Mouse (Mus musculus) layer of hippocampus, adult 18-20 months (tissue): ENCODE results near the gene Gm10024. TPM values are rescaled to one million over a fixed set of nuclear protein-coding genes. Genes with fewer than 3 reads are reported as not detected.
"Not testable (repeated sequence)": the region's sequence is repeated elsewhere in the genome, so short reads cannot be mapped to it uniquely, and the experiment has no call there.

ENCODE experiments used
- DNase-seq, 2 experiments: peaks; one replicate each; pipeline ENCODE4 v3.0.0; 2022; ENCODE audit warnings: low spot score in 2 of 2
- long read RNA-seq: library from polyadenylated mRNA; stranded (forward); transcript quantifications from one replicate; pipeline ENCODE4 v2.0.0, GENCODE M21; 2021
- total RNA-seq, 2 experiments: library from RNA; stranded (reverse); gene quantifications; 2 replicates each; pipeline ENCODE4 v1.2.3; 2021

Gm10024 gene
- total RNA-seq: not detected
- long read RNA-seq: 0 reads

- DNase-seq: not testable (repeated sequence)
These were observed at the start of gene Gm10024 for GRCm38 (mm10) chr10:77711157-77711556. Gm10024 (plus strand) TSS chr10:77711457.

- DNase-seq: no peak
These were observed 47.1 kb upstream of the Gm10024 start for GRCm38 (mm10) chr10:77663949-77664665.

- no peak for DNase-seq
These were observed 44.9 kb upstream of the Gm10024 start for GRCm38 (mm10) chr10:77666342-77666741.

GRCm38 (mm10) chr10:77667402-77667801 is 43.9 kb upstream of the Gm10024 start:
- DNase-seq: peak in 1 of 2 experiments; percentile 49

GRCm38 (mm10) chr10:77670710-77671109 is 40.5 kb upstream of the Gm10024 start:
- DNase-seq: no peak

- no peak for DNase-seq
These were observed 39.7 kb upstream of the Gm10024 start for GRCm38 (mm10) chr10:77671519-77671918.

GRCm38 (mm10) chr10:77673765-77674164 is 37.5 kb upstream of the Gm10024 start:
- no peak for DNase-seq

- DNase-seq: no peak
These were observed 33.7 kb upstream of the Gm10024 start for GRCm38 (mm10) chr10:77677562-77677961.

- DNase-seq: peak in 1 of 2 experiments; percentile 31
These were observed 28.3 kb upstream of the Gm10024 start for GRCm38 (mm10) chr10:77682994-77683393.

- no peak for DNase-seq
These were observed 27.1 kb upstream of the Gm10024 start for GRCm38 (mm10) chr10:77684181-77684580.

GRCm38 (mm10) chr10:77685895-77686664 is 25.2 kb upstream of the Gm10024 start, which contains the start of gene Tspear:
Tspear (plus strand) TSS chr10:77686569.
- DNase-seq: no peak

- DNase-seq: no peak
These were observed 24.2 kb upstream of the Gm10024 start for GRCm38 (mm10) chr10:77687021-77687420.

- DNase-seq: not testable (repeated sequence)
These were observed 20.9 kb upstream of the Gm10024 start, which contains the start of gene Gm19402 for GRCm38 (mm10) chr10:77690356-77690807. Gm19402 (minus strand) TSS chr10:77690757.

- no peak for DNase-seq
These were observed 14.1 kb upstream of the Gm10024 start, which contains the start of gene Gm9508 for GRCm38 (mm10) chr10:77697133-77697532. Gm9508 (minus strand) TSS chr10:77697233.

GRCm38 (mm10) chr10:77706326-77706725 is 4.9 kb upstream of the Gm10024 start, which contains the start of gene Gm10272:
Gm10272 (plus strand) TSS chr10:77706626.
- DNase-seq: no peak

GRCm38 (mm10) chr10:77709831-77710230 is 1.4 kb upstream of the Gm10024 start:
- DNase-seq: peak in 1 of 2 experiments; percentile 14

- DNase-seq: no peak
These were observed 2.5 kb downstream of the Gm10024 start for GRCm38 (mm10) chr10:77713734-77714133.

- DNase-seq: no peak
These were observed 4.2 kb downstream of the Gm10024 start, which contains the start of gene Gm10142 for GRCm38 (mm10) chr10:77715507-77715906. Gm10142 (plus strand) TSS chr10:77715807.

- not testable (repeated sequence) for DNase-seq
These were observed 9.0 kb downstream of the Gm10024 start, which contains the start of gene Krtap12-1 for GRCm38 (mm10) chr10:77720299-77720698. Krtap12-1 (plus strand) TSS chr10:77720599.

GRCm38 (mm10) chr10:77724855-77725254 is 13.6 kb downstream of the Gm10024 start:
- DNase-seq: no peak

GRCm38 (mm10) chr10:77726186-77726585 is 14.9 kb downstream of the Gm10024 start, which contains the start of gene Gm10100:
Gm10100 (plus strand) TSS chr10:77726486.
- DNase-seq: no peak

- DNase-seq: peak in 1 of 2 experiments; percentile 13
These were observed 17.0 kb downstream of the Gm10024 start for GRCm38 (mm10) chr10:77728280-77728679.
